16 mouse cellular contexts compared by ENCODE assay signal in genomic region chr1:150587410-150587809, GRCm38 (mm10).
DNase-seq lines count a peak whose midpoint lies in the region; ATAC-seq and TF ChIP-seq lines count a peak whose summit lies in the region.
"Had no signal": no experiment of that assay in that cellular context is flagged by ENCODE, and none has a peak within 500 bp of the region (broad histone marks: within the 10 kb centered on the region; RNA-seq: fewer than 3 reads in every experiment).

No protein-coding gene starts in this region.

- no peak overlapping the region for H3K4me3 ChIP-seq in neural tube, embryonic 11.5 days (ENCODE audit: low read depth, low read length)
- no peak overlapping the region for H3K4me3 ChIP-seq in hindbrain, embryonic 12.5 days
- no peak overlapping the region for H3K4me3 ChIP-seq in midbrain, embryonic 13.5 days (replicated peaks)
- H3K4me3 ChIP-seq in heart, adult 2 months = no peak overlapping the region
- H3K4me3 ChIP-seq in cerebellum, adult 2 months (replicated peaks; ENCODE audit: insufficient read depth, low read depth, low read length) = no peak overlapping the region
- H3K4me3 ChIP-seq: gastrocnemius, adult 2 months; lung, embryonic 15.5 days had no signal

- no peaks in the 10 kb centered on the region for H3K36me3 ChIP-seq in neural tube, embryonic 11.5 days (ENCODE audit: control insufficient read depth, insufficient read depth, low read length)
- H3K36me3 ChIP-seq in hindbrain, embryonic 12.5 days = no peaks in the 10 kb centered on the region
- H3K36me3 ChIP-seq in midbrain, embryonic 13.5 days = no peaks in the 10 kb centered on the region
- H3K36me3 ChIP-seq in heart, adult 2 months (ENCODE audit: control insufficient read depth, insufficient read depth, low read length) = no peaks in the 10 kb centered on the region
- H3K36me3 ChIP-seq: lung, embryonic 15.5 days had no signal

- H3K79me2 ChIP-seq in heart, adult 2 months (replicated peaks; ENCODE audit: control insufficient read depth, insufficient read depth, low read length) = no peaks in the 10 kb centered on the region

- peak; percentile 24 for DNase-seq in neural tube, embryonic 11.5 days (ENCODE audit: low spot score)
- no peak for DNase-seq in neural tube, embryonic 10.5 days (ENCODE audit: extremely low spot score, low spot score)
- peak; percentile 10 for DNase-seq in retina, postnatal 1 day
- DNase-seq in heart, adult 2 months = no peak
- no peak for DNase-seq in cerebellum, adult 2 months
- no peak for DNase-seq in heart, postnatal 10 days
- DNase-seq: adrenal gland, adult 2 months; cerebellum, adult 8-10 months; gastrocnemius, adult 2 months; kidney, adult 11 months; kidney, postnatal 14 days; thymus, postnatal 25 days had no signal

- no peak for TF ChIP-seq EP300 in heart, adult 2 months (IDR thresholded peaks at IDR 0.05; ENCODE audit: insufficient read depth, low read depth, low read length)

- H3K9me3 ChIP-seq in neural tube, embryonic 11.5 days (ENCODE audit: control insufficient read depth, low read length) = no peaks in the 10 kb centered on the region
- H3K9me3 ChIP-seq in hindbrain, embryonic 12.5 days (replicated peaks) = no peaks in the 10 kb centered on the region
- H3K9me3 ChIP-seq in midbrain, embryonic 13.5 days = no peaks in the 10 kb centered on the region
- H3K9me3 ChIP-seq: lung, embryonic 15.5 days had no signal

- peak; percentile 58 for ATAC-seq in neural tube, embryonic 11.5 days (ENCODE audit: insufficient read depth, low FRiP score, low TSS enrichment)
- peak; percentile 75 for ATAC-seq in hindbrain, embryonic 12.5 days (ENCODE audit: low FRiP score)
- ATAC-seq in midbrain, embryonic 13.5 days = peak; percentile 40; the same call in 1 of the 2 replicates

- H3K27ac ChIP-seq in neural tube, embryonic 11.5 days (ENCODE audit: low read depth, low read length) = no peak overlapping the region
- no peak overlapping the region for H3K27ac ChIP-seq in hindbrain, embryonic 12.5 days
- H3K27ac ChIP-seq in midbrain, embryonic 13.5 days = no peak overlapping the region
- H3K27ac ChIP-seq in heart, adult 2 months = no peak overlapping the region
- H3K27ac ChIP-seq in cerebellum, adult 2 months (ENCODE audit: insufficient read depth, low read length) = no peak overlapping the region
- H3K27ac ChIP-seq: gastrocnemius, adult 2 months; lung, embryonic 15.5 days; stomach, postnatal 0 days had no signal

- intact Hi-C loops in heart, adult 2 months (cut with DNase I) = no loop called here
- intact Hi-C loops in heart, postnatal 10 days (cut with DNase I) = no loop called here

- no peak overlapping the region for H3K9ac ChIP-seq in neural tube, embryonic 11.5 days (ENCODE audit: low read length)
- H3K9ac ChIP-seq in hindbrain, embryonic 12.5 days = no peak overlapping the region
- H3K9ac ChIP-seq in midbrain, embryonic 13.5 days (replicated peaks) = no peak overlapping the region
- no peak overlapping the region for H3K9ac ChIP-seq in heart, adult 2 months (ENCODE audit: low read depth, low read length)
- H3K9ac ChIP-seq: lung, embryonic 15.5 days had no signal

- H3K4me1 ChIP-seq in neural tube, embryonic 11.5 days (ENCODE audit: control insufficient read depth, insufficient read depth, low read length) = 0 out of 2 replicates have a peak, but pooled peaks cover 2% of the 10 kb centered on the region
- H3K4me1 ChIP-seq in hindbrain, embryonic 12.5 days = peaks cover 5% of the 10 kb centered on the region
- peaks cover 7% of the 10 kb centered on the region for H3K4me1 ChIP-seq in midbrain, embryonic 13.5 days (replicated peaks)
- no peaks in the 10 kb centered on the region for H3K4me1 ChIP-seq in heart, adult 2 months (ENCODE audit: control insufficient read depth, insufficient read depth, low read length)
- H3K4me1 ChIP-seq in cerebellum, adult 2 months (ENCODE audit: control insufficient read depth, insufficient read depth, low read length) = no peaks in the 10 kb centered on the region
- H3K4me1 ChIP-seq: lung, embryonic 15.5 days had no signal

- TF ChIP-seq CTCF in heart, adult 2 months (IDR thresholded peaks at IDR 0.05) = no peak
- TF ChIP-seq CTCF in cerebellum, adult 2 months (IDR thresholded peaks at IDR 0.05; ENCODE audit: borderline replicate concordance, insufficient read depth, low read depth, low read length) = no peak

- H3K27me3 ChIP-seq in neural tube, embryonic 11.5 days (ENCODE audit: control insufficient read depth, insufficient read depth, low read length) = no peaks in the 10 kb centered on the region
- peaks cover 46% of the 10 kb centered on the region for H3K27me3 ChIP-seq in hindbrain, embryonic 12.5 days
- H3K27me3 ChIP-seq in midbrain, embryonic 13.5 days = 0 out of 2 replicates have a peak, but pooled peaks cover 9% of the 10 kb centered on the region
- no peaks in the 10 kb centered on the region for H3K27me3 ChIP-seq in heart, adult 2 months (ENCODE audit: control insufficient read depth, insufficient read depth, low read length)
- no peaks in the 10 kb centered on the region for H3K27me3 ChIP-seq in cerebellum, adult 2 months (ENCODE audit: control insufficient read depth, insufficient read depth, low read length)
- H3K27me3 ChIP-seq: lung, embryonic 15.5 days had no signal

- TF ChIP-seq POLR2A in heart, adult 2 months (IDR thresholded peaks at IDR 0.05; ENCODE audit: insufficient read depth, low read depth, low read length) = no peak
- TF ChIP-seq POLR2A in cerebellum, adult 2 months (IDR thresholded peaks at IDR 0.05; ENCODE audit: borderline replicate concordance, insufficient read depth, low read length) = no peak

- H3K4me2 ChIP-seq in neural tube, embryonic 11.5 days (ENCODE audit: low read depth) = no peak overlapping the region
- H3K4me2 ChIP-seq in hindbrain, embryonic 12.5 days (replicated peaks) = no peak overlapping the region
- no peak overlapping the region for H3K4me2 ChIP-seq in midbrain, embryonic 13.5 days (replicated peaks)
- H3K4me2 ChIP-seq: lung, embryonic 15.5 days had no signal

Comparison
In these comparisons a context has a peak if more than half of its experiments do, and no peak if none do; other contexts are left out.
1. DNase-seq: peak in neural tube, embryonic 11.5 days (single experiment) and retina, postnatal 1 day (single experiment); none in neural tube, embryonic 10.5 days (single experiment), heart, adult 2 months (0 of 2), cerebellum, adult 2 months (0 of 2) and heart, postnatal 10 days (0 of 2).
2. Peak in every context shown above with its lines, with median percentiles within 50 percentile points of each other: ATAC-seq.